Mouse (Mus musculus) forebrain, embryonic 13.5 days (tissue): ENCODE results near the gene Mfap3. TPM values are rescaled to one million over a fixed set of nuclear protein-coding genes. Genes with fewer than 3 reads are reported as not detected.
A peak's percentile ranks its signal among the peaks of the same experiment; 100 is the strongest.

ENCODE experiments used
- ATAC-seq: fragments of 200-750 bp; cut with Nextera tagmentation; 2 replicates; pipeline ENCODE4 v1.8.0; 2017
- H3K27ac ChIP-seq: fragments of 300-500 bp; sonication (generic); 2 replicates; pipeline ENCODE4 v1.5.1; 2015; ENCODE audit warnings: inconsistent platforms, mild to moderate bottlenecking, moderate library complexity
- H3K27me3 ChIP-seq: fragments of 300-500 bp; sonication (generic); 2 replicates; pipeline ENCODE4 v1.6.1; 2015; ENCODE audit warnings: mild to moderate bottlenecking, inconsistent platforms
- H3K36me3 ChIP-seq: fragments of 300-500 bp; sonication (generic); 2 replicates; pipeline ENCODE4 v1.6.1; 2015; ENCODE audit warnings: mild to moderate bottlenecking, inconsistent platforms; ENCODE audit not compliant: poor library complexity, severe bottlenecking
- H3K4me1 ChIP-seq: fragments of 300-500 bp; sonication (generic); 2 replicates; pipeline ENCODE4 v1.6.1; 2015; ENCODE audit warnings: inconsistent platforms
- H3K4me2 ChIP-seq: fragments of 300-500 bp; sonication (generic); 2 replicates; pipeline ENCODE4 v1.6.1; 2015; ENCODE audit warnings: inconsistent platforms, mild to moderate bottlenecking, moderate library complexity
- H3K4me3 ChIP-seq: fragments of 300-500 bp; sonication (generic); 2 replicates; pipeline ENCODE4 v1.5.1; 2015; ENCODE audit warnings: mild to moderate bottlenecking, inconsistent platforms
- H3K9ac ChIP-seq: fragments of 300-500 bp; sonication (generic); 2 replicates; pipeline ENCODE4 v1.6.1; 2015; ENCODE audit warnings: mild to moderate bottlenecking, inconsistent platforms
- H3K9me3 ChIP-seq: fragments of 300-500 bp; sonication (generic); replicated peaks from 2 replicates; pipeline ENCODE4 v1.6.1; 2016; ENCODE audit warnings: inconsistent platforms
- WGBS: fragments of 180-500 bp; shearing (Covaris S2); methylation state at CpG from one replicate; pipeline ENCODE4 v1.1.7; 2015; 5-methylcytosine and 5-hydroxymethylcytosine counted together
- polyA plus RNA-seq: library from polyadenylated mRNA; unstranded; fragments of >200 nt; fragmentation: Nextera tagmentation; extraction: Ambion mirVana; gene quantifications from 2 replicates; pipeline ENCODE4 v1.2.1, GENCODE M21; 2015

The Mfap3 gene
- 61.6 and 62.6 TPM in 2 replicates for polyA plus RNA-seq

GRCm38 (mm10) chr11:57518091-57518750, at the start of gene Mfap3, which contains the start of gene Fam114a2:
Gene Mfap3, plus strand, starts transcription at chr11:57518664.
Gene Fam114a2, minus strand, starts transcription at chr11:57518617.
- Histone ChIP-seq H3K4me2 (peak within 1 kb of the TSS; percentile 74), H3K27me3 (no peaks in the 10 kb centered on the region), H3K27ac (peak within 1 kb of the TSS; percentile 69), H3K9me3 (no peaks in the 10 kb centered on the region), H3K9ac (peak within 1 kb of the TSS; percentile 90), H3K4me1 (peaks cover 23% of the 10 kb centered on the region), H3K4me3 (peak within 1 kb of the TSS; percentile 96), H3K36me3 (peaks cover 5% of the 10 kb centered on the region; the same call in 1 of the 2 replicates)
- WGBS = under 1% methylated on average over 59 of the region's 59 CpGs
- ATAC-seq = peak; percentile 95

- H3K9me3 ChIP-seq = no peaks in the 10 kb centered on the region; the same call in 1 of the 2 replicates
- no peak for ATAC-seq
These were observed 49.8 kb upstream of the Mfap3 start for GRCm38 (mm10) chr11:57468706-57469105.

GRCm38 (mm10) chr11:57470056-57470455, 48.4 kb upstream of the Mfap3 start:
- Histone ChIP-seq H3K36me3 (no peaks in the 10 kb centered on the region), H3K27ac (no peak overlapping the region), H3K4me3 (no peak overlapping the region), H3K27me3 (peaks cover 4% of the 10 kb centered on the region; the same call in 1 of the 2 replicates), H3K9me3 (no peaks in the 10 kb centered on the region; the same call in 1 of the 2 replicates), H3K9ac (no peak overlapping the region), H3K4me2 (no peak overlapping the region), H3K4me1 (peaks cover 7% of the 10 kb centered on the region; the same call in 1 of the 2 replicates)
- no peak for ATAC-seq
- 58% methylated on average over 6 of the region's 6 CpGs for WGBS

More at GRCm38 (mm10) chr11:57468706-57469105, 49.8 kb upstream of the Mfap3 start:
- H3K4me2 ChIP-seq = no peak overlapping the region
- H3K27me3 ChIP-seq = peaks cover under 1% of the 10 kb centered on the region; the same call in 1 of the 2 replicates
- H3K9ac ChIP-seq = no peak overlapping the region
- H3K4me3 ChIP-seq = no peak overlapping the region
- H3K36me3 ChIP-seq = no peaks in the 10 kb centered on the region
- no peak overlapping the region for H3K27ac ChIP-seq
- 75% methylated on average over 4 of the region's 4 CpGs for WGBS
- H3K4me1 ChIP-seq = no peaks in the 10 kb centered on the region

GRCm38 (mm10) chr11:57470979-57471378, 47.5 kb upstream of the Mfap3 start:
- Histone ChIP-seq H3K9ac (no peak overlapping the region), H3K27ac (no peak overlapping the region), H3K4me1 (peaks cover 7% of the 10 kb centered on the region; the same call in 1 of the 2 replicates), H3K36me3 (no peaks in the 10 kb centered on the region), H3K9me3 (no peaks in the 10 kb centered on the region; the same call in 1 of the 2 replicates), H3K4me3 (no peak overlapping the region), H3K4me2 (no peak overlapping the region), H3K27me3 (peaks cover 4% of the 10 kb centered on the region; the same call in 1 of the 2 replicates)
- WGBS = 83% methylated on average over 7 of the region's 7 CpGs
- ATAC-seq = no peak

- Histone ChIP-seq H3K36me3 (peaks cover 8% of the 10 kb centered on the region), H3K4me1 (peaks cover 7% of the 10 kb centered on the region; the same call in 1 of the 2 replicates), H3K4me3 (no peak overlapping the region), H3K9me3 (no peaks in the 10 kb centered on the region), H3K9ac (no peak overlapping the region; the same call in 1 of the 2 replicates), H3K4me2 (no peak overlapping the region), H3K27ac (no peak overlapping the region), H3K27me3 (peaks cover 4% of the 10 kb centered on the region; the same call in 1 of the 2 replicates)
- WGBS = 61% methylated on average over 6 of the region's 6 CpGs
- ATAC-seq = peak; percentile 46; the same call in 1 of the 2 replicates
These were observed 44.0 kb upstream of the Mfap3 start for GRCm38 (mm10) chr11:57474296-57474941.

GRCm38 (mm10) chr11:57475119-57475518, 43.3 kb upstream of the Mfap3 start:
- ATAC-seq = no peak
- Histone ChIP-seq H3K9ac (no peak overlapping the region), H3K36me3 (peaks cover 13% of the 10 kb centered on the region), H3K27me3 (peaks cover 4% of the 10 kb centered on the region; the same call in 1 of the 2 replicates), H3K4me3 (no peak overlapping the region), H3K9me3 (no peaks in the 10 kb centered on the region), H3K27ac (no peak overlapping the region), H3K4me2 (no peak overlapping the region), H3K4me1 (peaks cover 7% of the 10 kb centered on the region; the same call in 1 of the 2 replicates)
- WGBS = 50% methylated on average over 6 of the region's 6 CpGs

GRCm38 (mm10) chr11:57478077-57478476, 40.4 kb upstream of the Mfap3 start:
- H3K27ac ChIP-seq = no peak overlapping the region; the same call in 1 of the 2 replicates
- peak; percentile 73 for ATAC-seq
- no peaks in the 10 kb centered on the region for H3K9me3 ChIP-seq
- 43% methylated on average over 5 of the region's 5 CpGs for WGBS
- H3K36me3 ChIP-seq = peaks cover 40% of the 10 kb centered on the region
- H3K4me3 ChIP-seq = no peak overlapping the region
- no peak overlapping the region for H3K4me2 ChIP-seq
- peaks cover 7% of the 10 kb centered on the region; the same call in 1 of the 2 replicates for H3K4me1 ChIP-seq
- H3K9ac ChIP-seq = no peak overlapping the region
- peaks cover 4% of the 10 kb centered on the region; the same call in 1 of the 2 replicates for H3K27me3 ChIP-seq

GRCm38 (mm10) chr11:57488436-57488835, 30.0 kb upstream of the Mfap3 start:
- H3K27ac ChIP-seq = no peak overlapping the region
- H3K9ac ChIP-seq = no peak overlapping the region
- 73% methylated on average over 5 of the region's 5 CpGs for WGBS
- no peaks in the 10 kb centered on the region for H3K9me3 ChIP-seq
- H3K4me2 ChIP-seq = no peak overlapping the region
- H3K4me1 ChIP-seq = no peaks in the 10 kb centered on the region
- no peaks in the 10 kb centered on the region for H3K27me3 ChIP-seq
- no peak for ATAC-seq
- H3K4me3 ChIP-seq = no peak overlapping the region
- peaks cover 83% of the 10 kb centered on the region for H3K36me3 ChIP-seq

GRCm38 (mm10) chr11:57496462-57497039, 21.9 kb upstream of the Mfap3 start:
- Histone ChIP-seq H3K4me3 (no peak overlapping the region), H3K9ac (no peak overlapping the region), H3K9me3 (no peaks in the 10 kb centered on the region), H3K36me3 (peaks cover 86% of the 10 kb centered on the region), H3K4me2 (no peak overlapping the region), H3K27ac (no peak overlapping the region), H3K27me3 (no peaks in the 10 kb centered on the region), H3K4me1 (no peaks in the 10 kb centered on the region)
- WGBS = 34% methylated on average over 3 of the region's 3 CpGs
- no peak for ATAC-seq

GRCm38 (mm10) chr11:57497701-57498100, 20.8 kb upstream of the Mfap3 start:
- Histone ChIP-seq H3K4me1 (no peaks in the 10 kb centered on the region), H3K9me3 (no peaks in the 10 kb centered on the region), H3K4me2 (no peak overlapping the region), H3K27ac (no peak overlapping the region), H3K36me3 (peaks cover 78% of the 10 kb centered on the region), H3K9ac (no peak overlapping the region), H3K4me3 (no peak overlapping the region), H3K27me3 (no peaks in the 10 kb centered on the region)
- 57% methylated on average over 3 of the region's 3 CpGs for WGBS
- ATAC-seq = no peak

- H3K9ac ChIP-seq = no peak overlapping the region
- no peak overlapping the region for H3K4me2 ChIP-seq
- no peak for ATAC-seq
- no peak overlapping the region for H3K27ac ChIP-seq
- WGBS = 94% methylated on average over 5 of the region's 5 CpGs
- no peak overlapping the region for H3K4me3 ChIP-seq
- no peaks in the 10 kb centered on the region for H3K27me3 ChIP-seq
- peaks cover 77% of the 10 kb centered on the region for H3K36me3 ChIP-seq
- H3K4me1 ChIP-seq = no peaks in the 10 kb centered on the region
- no peaks in the 10 kb centered on the region for H3K9me3 ChIP-seq
These were observed 20.2 kb upstream of the Mfap3 start for GRCm38 (mm10) chr11:57498215-57498614.

GRCm38 (mm10) chr11:57503155-57503554, 15.3 kb upstream of the Mfap3 start:
- 88% methylated on average over 5 of the region's 5 CpGs for WGBS
- Histone ChIP-seq H3K4me2 (no peak overlapping the region), H3K27me3 (no peaks in the 10 kb centered on the region), H3K9ac (no peak overlapping the region), H3K27ac (no peak overlapping the region), H3K9me3 (no peaks in the 10 kb centered on the region), H3K4me1 (peaks cover 18% of the 10 kb centered on the region), H3K4me3 (no peak overlapping the region), H3K36me3 (peaks cover 82% of the 10 kb centered on the region)
- ATAC-seq = no peak
